Mouse (Mus musculus) liver, postnatal 0 days (tissue): ENCODE data around the gene Hoxc4.

Experiments
- CTCF ChIP-seq: sonication (generic); IDR thresholded peaks from 2 replicates; pipeline ENCODE4 v1.5.1; 2016; ENCODE audit warnings: antibody characterized with exemption, low read depth
- EP300 ChIP-seq: IDR thresholded peaks from 2 replicates; pipeline ENCODE4 v1.6.1; 2016; ENCODE audit warnings: antibody characterized with exemption, low read depth, mild to moderate bottlenecking

DNA sequence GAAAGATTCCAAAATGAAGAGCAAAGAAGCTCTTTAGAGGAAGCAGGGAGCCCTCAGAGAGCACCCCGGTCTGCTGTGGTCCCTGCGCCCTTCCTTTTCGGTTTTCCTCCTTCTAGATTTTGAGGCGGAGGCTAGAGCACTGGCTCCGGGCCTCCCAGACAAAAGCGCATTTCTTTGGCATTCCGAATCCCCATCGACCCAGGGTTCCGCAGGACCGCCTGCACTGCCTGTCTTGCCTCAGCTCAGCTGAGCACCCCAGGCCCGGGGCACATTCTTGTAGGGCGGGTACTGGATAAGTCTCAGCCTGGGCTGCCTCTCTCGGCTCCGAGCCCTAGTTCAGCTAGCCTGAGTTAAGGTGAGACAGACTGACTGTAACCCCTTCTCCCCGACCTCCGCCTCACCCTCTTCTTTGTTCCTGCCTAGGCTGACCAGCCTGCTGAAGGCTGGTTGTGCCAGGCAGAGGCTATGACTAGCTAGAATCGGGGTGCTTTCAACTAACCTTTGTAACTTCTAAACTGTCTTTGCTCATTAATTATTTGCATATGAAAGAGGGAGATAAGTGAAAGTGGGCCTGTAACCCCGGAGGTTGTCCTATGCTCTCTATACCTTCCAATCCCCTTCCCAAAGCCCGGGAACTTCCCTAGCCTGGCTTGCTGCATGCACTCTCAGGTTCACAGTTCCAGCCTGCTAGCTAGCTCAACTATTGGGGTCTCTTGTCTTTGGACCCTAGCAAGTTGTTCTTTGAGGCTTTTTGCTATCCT lies 3.1 kb upstream of the Hoxc4 start:
- TF ChIP-seq CTCF (no peak), EP300 (no peak)
